Mouse (Mus musculus) cortical plate, adult 2 months (tissue): ENCODE results near the gene Ryk.

ENCODE experiments used
- CTCF ChIP-seq: fragments of 200-500 bp; IDR thresholded peaks from 2 replicates; pipeline ENCODE4 v1.5.1; 2011; ENCODE audit warnings: mild to moderate bottlenecking, control low read depth, low read length; ENCODE audit not compliant: insufficient read depth; ENCODE audit errors: extremely low read depth
- POLR2A ChIP-seq: fragments of 200-500 bp; IDR thresholded peaks from 2 replicates; pipeline ENCODE4 v1.6.1; 2011; ENCODE audit warnings: mild to moderate bottlenecking, low read length, control low read depth; ENCODE audit not compliant: insufficient read depth; ENCODE audit errors: extremely low read depth

DNA sequence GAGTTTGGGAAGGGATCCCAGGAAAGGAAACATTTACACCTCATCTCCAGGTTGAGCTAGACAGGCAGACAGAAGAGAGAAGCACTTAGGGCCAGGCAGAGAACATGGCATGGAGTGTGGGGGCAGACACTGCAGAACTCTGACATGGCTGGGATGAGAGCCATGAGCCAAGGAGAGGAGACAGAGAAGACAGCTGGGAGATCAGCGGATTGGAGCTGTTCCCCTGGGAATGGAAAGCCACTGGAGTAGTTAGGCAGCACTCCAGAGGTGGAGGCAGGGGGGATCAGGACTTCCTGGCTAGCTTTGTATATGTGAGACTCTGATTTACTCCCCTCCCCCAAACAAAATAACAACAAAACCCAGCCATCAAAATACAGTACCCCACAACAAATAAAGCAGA is 7.1 kb downstream of the Ryk start:
- TF ChIP-seq CTCF (no peak), POLR2A (no peak)
